Mouse (Mus musculus) brain, embryonic 14.5 days (tissue): Measurements from ENCODE around the gene St8sia1.

Experiments
- CTCF ChIP-seq: fragments of 200-500 bp; IDR thresholded peaks from 2 replicates; pipeline ENCODE4 v1.5.1; 2012; ENCODE audit warnings: inconsistent platforms, mild to moderate bottlenecking, moderate library complexity, borderline replicate concordance; ENCODE audit not compliant: insufficient read depth, insufficient read length; ENCODE audit errors: extremely low read depth
- POLR2A ChIP-seq: fragments of 200-500 bp; IDR thresholded peaks from 2 replicates; pipeline ENCODE4 v1.6.1; 2012; ENCODE audit warnings: mild to moderate bottlenecking, inconsistent platforms, borderline replicate concordance; ENCODE audit not compliant: poor library complexity, insufficient read depth, insufficient read length, severe bottlenecking; ENCODE audit errors: extremely low read depth

- TF ChIP-seq CTCF (no peak), POLR2A (no peak)
Observed at GRCm38 (mm10) chr6:142779812-142780573, 184.3 kb downstream of the St8sia1 start.
